10 mouse cellular contexts compared by ENCODE assay signal in the genomic region with DNA sequence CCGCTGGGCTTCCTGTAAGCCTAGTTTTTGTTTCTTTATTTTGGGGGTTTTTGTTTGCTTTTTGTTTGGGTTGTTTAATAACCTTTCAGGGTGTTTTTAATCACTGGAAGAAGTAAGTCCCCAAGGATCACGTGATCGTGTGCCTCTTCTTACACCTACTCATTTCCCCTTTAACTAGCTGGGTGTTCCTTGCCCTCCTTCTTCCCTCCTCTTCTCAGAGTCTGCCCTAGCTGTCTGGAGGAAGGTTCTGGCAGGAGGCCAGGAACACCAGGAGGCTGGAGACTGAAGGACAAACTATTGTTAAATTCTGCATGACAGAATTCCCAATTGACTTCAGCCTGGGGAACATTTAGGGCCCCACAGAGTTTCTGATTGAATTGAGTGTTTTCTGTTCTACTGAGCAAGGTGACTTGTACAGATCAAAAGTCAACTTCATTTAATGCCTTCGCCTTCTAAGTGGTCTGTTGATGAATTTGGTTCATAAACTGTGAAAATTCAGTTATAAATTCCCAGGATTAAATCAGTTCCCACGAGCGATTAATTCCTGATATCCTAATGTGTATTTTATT.
DNase-seq lines count a peak whose midpoint lies in the region; ATAC-seq and TF ChIP-seq lines count a peak whose summit lies in the region.
"Had no signal": no experiment of that assay in that cellular context is flagged by ENCODE, and none has a peak within 500 bp of the region (broad histone marks: within the 10 kb centered on the region; RNA-seq: fewer than 3 reads in every experiment).

No protein-coding gene starts in this region.

- intact Hi-C loops in gastrocnemius, adult 2 months (cut with DNase I), result no loop called here

- no peaks in the 10 kb centered on the region for H3K36me3 ChIP-seq in midbrain, postnatal 0 days (ENCODE audit: insufficient read depth, low read length)
- H3K36me3 ChIP-seq in midbrain, embryonic 15.5 days (replicated peaks), result no peaks in the 10 kb centered on the region
- H3K36me3 ChIP-seq: embryonic facial prominence, embryonic 13.5 days; midbrain, embryonic 10.5 days had no signal

- no peak overlapping the region for H3K4me2 ChIP-seq in midbrain, postnatal 0 days (ENCODE audit: low read depth, low read length, poor library complexity, severe bottlenecking)
- no peak overlapping the region for H3K4me2 ChIP-seq in midbrain, embryonic 15.5 days
- H3K4me2 ChIP-seq: embryonic facial prominence, embryonic 13.5 days had no signal

- no peaks in the 10 kb centered on the region for H3K4me1 ChIP-seq in midbrain, postnatal 0 days (ENCODE audit: insufficient read depth, low read length)
- no peaks in the 10 kb centered on the region; the same call in 1 of the 2 replicates for H3K4me1 ChIP-seq in midbrain, embryonic 15.5 days
- H3K4me1 ChIP-seq: embryonic facial prominence, embryonic 13.5 days had no signal

- no peak overlapping the region for H3K4me3 ChIP-seq in gastrocnemius, adult 2 months
- no peak overlapping the region for H3K4me3 ChIP-seq in midbrain, postnatal 0 days (ENCODE audit: low read depth, low read length)
- H3K4me3 ChIP-seq in midbrain, embryonic 15.5 days, result no peak overlapping the region
- H3K4me3 ChIP-seq: embryonic facial prominence, embryonic 13.5 days; midbrain, embryonic 10.5 days had no signal

- no peak overlapping the region for H3K27ac ChIP-seq in gastrocnemius, adult 2 months
- H3K27ac ChIP-seq in midbrain, postnatal 0 days (ENCODE audit: low read depth, low read length), result no peak overlapping the region
- H3K27ac ChIP-seq in midbrain, embryonic 15.5 days, result no peak overlapping the region
- H3K27ac ChIP-seq: embryonic facial prominence, embryonic 13.5 days; midbrain, embryonic 10.5 days had no signal

- no peak for ATAC-seq in midbrain, postnatal 0 days (ENCODE audit: low FRiP score)
- no peak for ATAC-seq in midbrain, embryonic 15.5 days (replicated peaks)
- no peak for ATAC-seq in inflammation-experienced regulatory T-cells, adult 6 months

- DNase-seq in gastrocnemius, adult 2 months, result peak; percentile 40
- no peak for DNase-seq in gastrocnemius, adult 18-20 months (ENCODE audit: low spot score)
- peak; percentile 50 for DNase-seq in midbrain, postnatal 0 days (ENCODE audit: low spot score)
- peak; percentile 33 to 37 for DNase-seq in cerebellum, postnatal 14 days
- peak; percentile 31 for DNase-seq in right cerebral cortex, postnatal 4 days
- no peak for DNase-seq in neural tube, embryonic 10.5 days (ENCODE audit: extremely low spot score, low spot score)

- no peaks in the 10 kb centered on the region; the same call in 1 of the 2 replicates for H3K9me3 ChIP-seq in midbrain, postnatal 0 days (ENCODE audit: low read length)
- no peaks in the 10 kb centered on the region for H3K9me3 ChIP-seq in midbrain, embryonic 15.5 days

- no peak overlapping the region for H3K9ac ChIP-seq in midbrain, postnatal 0 days (replicated peaks; ENCODE audit: low read length, poor library complexity, severe bottlenecking)
- H3K9ac ChIP-seq in midbrain, embryonic 15.5 days, result no peak overlapping the region
- H3K9ac ChIP-seq: embryonic facial prominence, embryonic 13.5 days had no signal

- no peak for TF ChIP-seq CTCF in gastrocnemius, adult 2 months (IDR thresholded peaks at IDR 0.05)
- no peak for TF ChIP-seq CTCF in midbrain, postnatal 0 days (IDR thresholded peaks at IDR 0.05)

- no peaks in the 10 kb centered on the region for H3K27me3 ChIP-seq in midbrain, postnatal 0 days (ENCODE audit: insufficient read depth, low read length)
- H3K27me3 ChIP-seq in midbrain, embryonic 15.5 days (replicated peaks), result no peaks in the 10 kb centered on the region
- H3K27me3 ChIP-seq: embryonic facial prominence, embryonic 13.5 days had no signal

- WGBS in midbrain, postnatal 0 days, result 68% methylated on average over 6 of the region's 6 CpGs
- 77% methylated on average over 6 of the region's 6 CpGs for WGBS in midbrain, embryonic 15.5 days

Comparison
In these comparisons a context has a peak if more than half of its experiments do, and no peak if none do; other contexts are left out.
1. DNase-seq: peak in gastrocnemius, adult 2 months (single experiment), midbrain, postnatal 0 days (single experiment), cerebellum, postnatal 14 days (2 of 2) and right cerebral cortex, postnatal 4 days (single experiment); none in gastrocnemius, adult 18-20 months (single experiment) and neural tube, embryonic 10.5 days (single experiment).